Mouse (Mus musculus): ENCODE measurements around the gene Apoc2. TPM values are rescaled to one million over a fixed set of nuclear protein-coding genes. Genes with fewer than 3 reads are reported as not detected.
A peak's percentile ranks its signal among the peaks of the same experiment; 100 is the strongest.

Apoc2 gene
- polyA plus RNA-seq, 1 experiment: not detected

GRCm38 (mm10) chr7:19681202-19681694 is 3.5 kb upstream of the Apoc2 start, which contains the start of the genes Gm44805 and Apoc4:
TSS of gene Gm44805 (minus strand) at chr7:19681423.
TSS of gene Apoc4 (minus strand) at chr7:19681479.
- TF ChIP-seq MAX (IDR thresholded peaks at IDR 0.05; ENCODE audit: low read depth) (no peak), TCF12 (IDR thresholded peaks at IDR 0.05; ENCODE audit: insufficient read depth, poor library complexity, severe bottlenecking) (no peak), MYOD1 (IDR thresholded peaks at IDR 0.05; ENCODE audit: control insufficient read depth in 1 of 3, insufficient read length in 2 of 3, low read depth in 2 of 3) (no peak), POLR2A (IDR thresholded peaks at IDR 0.05; ENCODE audit: insufficient read length, low read depth) (no peak), TCF3 (IDR thresholded peaks at IDR 0.05; ENCODE audit: insufficient read length, low read depth) (no peak), POLR2AphosphoS2 (IDR thresholded peaks at IDR 0.05; ENCODE audit: insufficient read length, low read depth) (no peak), USF1 (IDR thresholded peaks at IDR 0.05; ENCODE audit: low read depth) (no peak), E2F4 (IDR thresholded peaks at IDR 0.05; ENCODE audit: insufficient read depth) (no peak), MYOG (IDR thresholded peaks at IDR 0.05; ENCODE audit: control insufficient read depth in 1 of 3, insufficient read depth in 1 of 3, insufficient read length in 2 of 3, low read depth in 2 of 3) (no peak), CEBPB (IDR thresholded peaks at IDR 0.05; ENCODE audit: insufficient read depth, poor library complexity, severe bottlenecking) (no peak), REST (IDR thresholded peaks at IDR 0.05; ENCODE audit: insufficient read depth, insufficient read length) (no peak), SRF (IDR thresholded peaks at IDR 0.05; ENCODE audit: control insufficient read depth, insufficient read length, low read depth) (no peak)

GRCm38 (mm10) chr7:19680702-19681101 is 3.0 kb upstream of the Apoc2 start:
- H3K4me2 ChIP-seq (ENCODE audit: low read depth): no peak overlapping the region
- no peaks in the 10 kb centered on the region for H3K36me3 ChIP-seq (ENCODE audit: control insufficient read depth, insufficient read depth)
- H3K27me3 ChIP-seq (ENCODE audit: control insufficient read depth, insufficient read depth, insufficient read length): peaks cover 31% of the 10 kb centered on the region
- no peak overlapping the region for H3K4me3 ChIP-seq
- H3ac ChIP-seq (ENCODE audit: control insufficient read depth, insufficient read length): no peak overlapping the region
- H3K79me2 ChIP-seq (ENCODE audit: control insufficient read depth, insufficient read depth): no peaks in the 10 kb centered on the region
- TF ChIP-seq TCF3 (IDR thresholded peaks at IDR 0.05; ENCODE audit: insufficient read length, low read depth) (no peak), SRF (IDR thresholded peaks at IDR 0.05; ENCODE audit: control insufficient read depth, insufficient read length, low read depth) (no peak), TCF12 (IDR thresholded peaks at IDR 0.05; ENCODE audit: insufficient read depth, poor library complexity, severe bottlenecking) (no peak), CEBPB (IDR thresholded peaks at IDR 0.05; ENCODE audit: insufficient read depth, poor library complexity, severe bottlenecking) (no peak), MYOD1 (IDR thresholded peaks at IDR 0.05; ENCODE audit: control insufficient read depth in 1 of 3, insufficient read length in 2 of 3, low read depth in 2 of 3) (no peak), USF1 (IDR thresholded peaks at IDR 0.05; ENCODE audit: low read depth) (no peak), POLR2AphosphoS2 (IDR thresholded peaks at IDR 0.05; ENCODE audit: insufficient read length, low read depth) (no peak), REST (IDR thresholded peaks at IDR 0.05; ENCODE audit: insufficient read depth, insufficient read length) (no peak), E2F4 (IDR thresholded peaks at IDR 0.05; ENCODE audit: insufficient read depth) (no peak), POLR2A (IDR thresholded peaks at IDR 0.05; ENCODE audit: insufficient read length, low read depth) (no peak), MAX (IDR thresholded peaks at IDR 0.05; ENCODE audit: low read depth) (no peak)

More at GRCm38 (mm10) chr7:19681202-19681694, 3.5 kb upstream of the Apoc2 start, which contains the start of the genes Gm44805 and Apoc4:
- H3K36me3 ChIP-seq (ENCODE audit: control insufficient read depth, insufficient read depth): no peaks in the 10 kb centered on the region
- peaks cover 34% of the 10 kb centered on the region for H3K27me3 ChIP-seq (ENCODE audit: control insufficient read depth, insufficient read depth, insufficient read length)
- H3K4me2 ChIP-seq (ENCODE audit: low read depth): no peak within 1 kb of the TSS
- H3ac ChIP-seq (ENCODE audit: control insufficient read depth, insufficient read length): no peak within 1 kb of the TSS
- no peaks in the 10 kb centered on the region for H3K79me2 ChIP-seq (ENCODE audit: control insufficient read depth, insufficient read depth)
- H3K4me3 ChIP-seq: no peak within 1 kb of the TSS

DNA sequence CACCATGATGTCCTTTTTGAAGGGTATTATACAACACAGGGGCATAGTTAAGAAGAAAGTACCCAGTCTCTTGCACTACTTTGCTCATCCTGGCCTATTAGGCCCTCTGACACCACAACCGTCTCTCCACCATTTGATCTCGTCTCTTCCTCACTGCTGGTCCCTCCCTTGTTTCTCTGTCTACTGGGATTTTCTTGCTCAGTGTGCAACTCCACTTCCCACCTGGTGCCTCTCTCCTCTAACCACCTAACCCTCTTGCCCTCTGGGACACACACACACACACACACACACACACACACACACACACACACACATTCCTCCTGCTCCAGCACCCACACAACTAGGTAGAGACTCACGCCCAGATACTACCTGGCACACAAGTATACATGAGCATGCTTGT is 1.2 kb upstream of the Apoc2 start:
- H3K79me2 ChIP-seq (ENCODE audit: control insufficient read depth, insufficient read depth): no peaks in the 10 kb centered on the region
- no peak overlapping the region for H3K4me2 ChIP-seq (ENCODE audit: low read depth)
- H3ac ChIP-seq (ENCODE audit: control insufficient read depth, insufficient read length): no peak overlapping the region
- H3K36me3 ChIP-seq (ENCODE audit: control insufficient read depth, insufficient read depth): no peaks in the 10 kb centered on the region
- TF ChIP-seq MYOD1 (IDR thresholded peaks at IDR 0.05; ENCODE audit: control insufficient read depth in 1 of 3, insufficient read length in 2 of 3, low read depth in 2 of 3): no peak
- H3K27me3 ChIP-seq (ENCODE audit: control insufficient read depth, insufficient read depth, insufficient read length): peaks cover 25% of the 10 kb centered on the region
- H3K4me3 ChIP-seq: no peak overlapping the region

GRCm38 (mm10) chr7:19676662-19677061 is 1.1 kb downstream of the Apoc2 start:
- Histone ChIP-seq H3K36me3 (ENCODE audit: control insufficient read depth, insufficient read depth) (no peaks in the 10 kb centered on the region), H3K4me2 (ENCODE audit: low read depth) (no peak overlapping the region), H3K4me3 (no peak overlapping the region), H3K79me2 (ENCODE audit: control insufficient read depth, insufficient read depth) (no peaks in the 10 kb centered on the region), H3ac (ENCODE audit: control insufficient read depth, insufficient read length) (no peak overlapping the region), H3K27me3 (ENCODE audit: control insufficient read depth, insufficient read depth, insufficient read length) (peaks cover 30% of the 10 kb centered on the region)
- TF ChIP-seq POLR2A (IDR thresholded peaks at IDR 0.05; ENCODE audit: insufficient read length, low read depth) (no peak), USF1 (IDR thresholded peaks at IDR 0.05; ENCODE audit: low read depth) (no peak), MYOG (IDR thresholded peaks at IDR 0.05; ENCODE audit: control insufficient read depth in 1 of 3, insufficient read depth in 1 of 3, insufficient read length in 2 of 3, low read depth in 2 of 3) (peak in 1 of 3 experiments; percentile 55)

GRCm38 (mm10) chr7:19675824-19676223 is 1.9 kb downstream of the Apoc2 start:
- no peak overlapping the region for H3K4me2 ChIP-seq (ENCODE audit: low read depth)
- H3K4me3 ChIP-seq: no peak overlapping the region
- no peaks in the 10 kb centered on the region for H3K79me2 ChIP-seq (ENCODE audit: control insufficient read depth, insufficient read depth)
- H3K27me3 ChIP-seq (ENCODE audit: control insufficient read depth, insufficient read depth, insufficient read length): peaks cover 22% of the 10 kb centered on the region
- TF ChIP-seq REST (IDR thresholded peaks at IDR 0.05; ENCODE audit: insufficient read depth, insufficient read length): no peak
- TF ChIP-seq SRF (IDR thresholded peaks at IDR 0.05; ENCODE audit: control insufficient read depth, insufficient read length, low read depth): no peak
- no peak for TF ChIP-seq TCF12 (IDR thresholded peaks at IDR 0.05; ENCODE audit: insufficient read depth, poor library complexity, severe bottlenecking)
- TF ChIP-seq TCF3 (IDR thresholded peaks at IDR 0.05; ENCODE audit: insufficient read length, low read depth): no peak
- no peak for TF ChIP-seq MAX (IDR thresholded peaks at IDR 0.05; ENCODE audit: low read depth)
- no peak for TF ChIP-seq POLR2A (IDR thresholded peaks at IDR 0.05; ENCODE audit: insufficient read length, low read depth)
- TF ChIP-seq E2F4 (IDR thresholded peaks at IDR 0.05; ENCODE audit: insufficient read depth): no peak
- no peak for TF ChIP-seq MYOD1 (IDR thresholded peaks at IDR 0.05; ENCODE audit: control insufficient read depth in 1 of 3, insufficient read length in 2 of 3, low read depth in 2 of 3)
- no peak for TF ChIP-seq MYOG (IDR thresholded peaks at IDR 0.05; ENCODE audit: control insufficient read depth in 1 of 3, insufficient read depth in 1 of 3, insufficient read length in 2 of 3, low read depth in 2 of 3)
- TF ChIP-seq USF1 (IDR thresholded peaks at IDR 0.05; ENCODE audit: low read depth): no peak
- H3ac ChIP-seq (ENCODE audit: control insufficient read depth, insufficient read length): no peak overlapping the region
- H3K36me3 ChIP-seq (ENCODE audit: control insufficient read depth, insufficient read depth): no peaks in the 10 kb centered on the region

All from myocyte (in vitro differentiated cells).